Mouse (Mus musculus): ENCODE measurements around the gene Fra10ac1.

Gene Fra10ac1

DNA sequence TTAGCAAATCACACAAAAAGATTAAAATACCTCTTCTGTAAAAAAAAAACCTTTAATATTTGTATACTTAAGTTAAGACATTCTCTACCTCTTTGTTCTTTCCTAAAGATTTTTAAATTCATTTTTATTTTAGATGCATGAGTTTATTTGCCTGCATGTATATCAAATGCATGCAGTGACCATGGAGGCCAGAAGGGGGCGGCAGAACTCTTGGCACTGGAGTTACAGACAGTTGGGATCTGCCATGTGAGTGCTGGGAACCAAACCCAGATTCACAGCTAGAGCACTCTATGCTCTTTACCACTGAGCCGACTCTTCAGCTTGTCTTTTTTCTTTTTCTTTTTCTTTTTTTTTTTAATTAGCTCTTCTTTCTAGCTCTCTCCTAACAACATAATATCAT, 4.7 kb upstream of the Fra10ac1 start:
- no peak for DNase-seq

GRCm38 (mm10) chr19:38224685-38225060, 717 bp upstream of the Fra10ac1 start:
- DNase-seq, result no peak

DNA sequence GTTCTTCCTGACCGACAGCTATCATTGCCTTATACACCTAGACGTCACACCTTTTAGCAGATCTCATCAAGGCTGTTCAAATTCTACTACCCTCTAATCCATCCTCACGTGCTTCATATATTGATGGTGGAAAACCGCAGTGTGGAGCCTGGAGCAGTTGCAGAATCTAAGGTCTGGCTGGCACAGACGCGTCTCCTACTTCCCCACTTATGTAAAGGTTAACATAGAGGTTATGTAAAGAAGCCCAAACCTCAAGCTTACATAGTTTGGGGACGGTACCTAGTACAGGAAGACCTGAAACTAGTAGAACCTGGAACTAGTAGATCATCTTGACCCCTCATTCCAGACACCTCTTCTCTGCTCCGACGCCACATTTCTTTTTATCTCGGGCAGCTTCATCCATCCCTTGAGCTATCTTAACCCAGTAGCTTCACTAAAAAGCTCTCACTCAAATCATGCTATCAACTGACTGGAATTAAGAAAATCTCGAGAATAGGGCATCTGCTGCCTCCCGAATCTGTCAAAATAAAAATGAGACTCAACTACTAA, 526 bp downstream of the Fra10ac1 start:
- no peak for DNase-seq

DNA sequence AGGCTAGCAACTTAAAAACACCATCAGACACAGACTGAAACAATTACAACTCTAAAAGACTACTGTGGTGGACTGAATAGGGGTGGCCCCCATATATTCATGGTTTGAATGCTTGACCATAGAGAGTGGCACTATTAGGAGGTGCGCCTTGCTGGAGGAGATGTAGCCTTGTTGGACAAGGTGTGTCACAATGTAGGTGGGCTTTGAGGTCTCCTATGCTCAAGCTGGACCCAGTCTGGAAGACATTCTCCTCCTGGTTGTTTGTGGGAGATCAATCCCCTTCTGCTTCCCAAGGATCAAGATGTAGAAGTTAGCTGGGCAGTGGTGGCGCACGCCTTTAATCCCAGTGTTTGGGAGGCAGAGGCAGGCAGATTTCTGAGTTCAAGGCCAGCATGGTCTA, 6.3 kb downstream of the Fra10ac1 start:
- no peak for DNase-seq

DNA sequence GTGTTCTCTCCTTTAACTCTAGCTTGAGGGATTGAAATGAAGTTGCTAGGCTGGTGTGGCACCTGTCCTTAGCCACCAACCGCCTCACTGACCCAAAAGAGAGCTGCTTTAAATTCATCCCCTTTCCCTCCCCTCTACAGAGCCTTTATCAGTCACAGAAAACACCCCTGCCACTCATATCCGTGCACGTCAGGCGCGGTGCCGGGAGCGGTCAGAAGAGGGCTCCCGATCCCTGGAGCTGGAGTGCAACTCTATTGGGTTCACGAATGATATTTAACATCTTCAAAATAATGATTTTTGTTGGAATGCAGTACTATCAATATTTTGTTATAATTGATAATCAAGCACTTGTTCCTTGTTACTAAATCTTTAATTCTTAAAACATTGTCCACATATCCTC, 17.3 kb downstream of the Fra10ac1 start:
- no peak for DNase-seq

- DNase-seq, result no peak
Measured at GRCm38 (mm10) chr19:38198731-38199130, 25.2 kb downstream of the Fra10ac1 start.

DNA sequence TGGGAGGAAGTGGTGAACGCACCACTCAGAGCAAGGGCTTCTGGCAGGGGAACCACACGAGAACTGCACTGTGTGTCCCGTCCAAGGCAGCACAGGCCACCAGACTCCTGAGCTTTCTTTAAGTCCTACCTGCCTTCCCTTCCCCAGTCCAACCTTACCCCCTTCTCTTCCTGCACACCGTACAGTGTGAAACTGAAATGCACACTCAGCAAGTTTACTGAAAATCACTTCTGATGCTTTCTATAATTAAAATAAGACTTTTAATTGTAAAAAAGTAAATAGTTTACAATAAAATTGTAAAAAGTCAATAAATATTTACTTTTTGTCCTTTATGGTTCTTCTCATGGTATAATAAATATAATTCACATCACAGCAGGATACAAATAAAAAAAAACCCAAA, 28.7 kb downstream of the Fra10ac1 start:
- DNase-seq, result no peak

GRCm38 (mm10) chr19:38191446-38191845, 32.5 kb downstream of the Fra10ac1 start:
- DNase-seq, result no peak

DNA sequence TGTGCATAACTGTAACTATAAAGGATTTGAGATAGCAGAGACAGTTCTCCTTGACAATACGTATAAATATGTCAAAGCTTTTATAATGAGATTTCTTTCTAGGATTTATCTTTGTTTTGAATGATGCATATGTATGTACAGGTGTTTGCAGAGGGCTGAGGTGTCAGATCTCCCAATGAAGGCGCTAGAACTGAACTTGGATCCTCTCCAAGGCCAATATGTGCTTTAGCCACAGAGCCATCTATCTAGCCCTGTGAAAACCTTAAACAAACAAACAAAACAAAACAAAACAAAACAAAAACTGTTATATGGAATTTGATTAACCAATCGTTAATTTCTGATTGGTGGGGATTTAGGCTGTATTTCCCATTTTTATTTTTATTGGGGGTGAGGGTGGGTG, 33.4 kb downstream of the Fra10ac1 start:
- no peak for DNase-seq

GRCm38 (mm10) chr19:38187345-38187680, 36.6 kb downstream of the Fra10ac1 start:
- DNase-seq, result no peak

GRCm38 (mm10) chr19:38186631-38187344, 37.2 kb downstream of the Fra10ac1 start:
- no peak for DNase-seq

- no peak for DNase-seq
Measured at GRCm38 (mm10) chr19:38179675-38180074, 44.3 kb downstream of the Fra10ac1 start.

GRCm38 (mm10) chr19:38164633-38165032, 59.3 kb downstream of the Fra10ac1 start:
- no peak for DNase-seq

DNA sequence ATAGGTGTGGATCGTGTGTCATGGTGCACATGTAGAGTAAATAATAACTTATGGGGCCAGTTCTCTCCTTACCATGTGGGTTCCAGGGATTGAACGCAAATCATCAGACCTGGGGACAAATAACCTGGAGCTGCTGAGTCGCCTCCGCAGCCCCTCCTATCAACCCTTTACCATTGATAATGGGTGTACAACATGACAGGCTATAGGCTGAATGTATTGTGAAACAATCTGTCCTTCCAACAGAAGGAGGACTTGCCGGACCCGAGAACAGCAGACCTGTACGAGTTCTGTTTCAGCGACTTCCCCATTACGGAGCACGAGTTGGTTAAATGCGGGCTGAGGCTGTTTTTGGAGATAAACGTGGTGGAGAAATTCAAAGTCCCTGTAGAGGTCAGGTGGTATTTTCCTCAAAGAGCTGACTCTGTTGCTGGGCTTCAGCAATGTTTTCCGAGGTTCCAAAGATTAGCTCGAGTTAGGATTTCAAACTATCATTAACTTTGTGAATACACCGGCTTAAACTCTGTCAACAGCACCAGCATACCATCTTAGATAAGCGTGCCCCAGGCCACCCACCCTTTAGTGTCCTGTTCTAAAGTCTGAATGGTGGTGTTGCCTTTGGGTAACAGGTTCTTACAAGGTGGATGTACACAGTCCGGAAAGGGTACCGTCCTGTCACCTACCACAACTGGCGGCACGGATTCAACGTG, 62.2 kb downstream of the Fra10ac1 start:
- no peak for DNase-seq

GRCm38 (mm10) chr19:38156243-38156642, 67.7 kb downstream of the Fra10ac1 start:
- no peak for DNase-seq

DNA sequence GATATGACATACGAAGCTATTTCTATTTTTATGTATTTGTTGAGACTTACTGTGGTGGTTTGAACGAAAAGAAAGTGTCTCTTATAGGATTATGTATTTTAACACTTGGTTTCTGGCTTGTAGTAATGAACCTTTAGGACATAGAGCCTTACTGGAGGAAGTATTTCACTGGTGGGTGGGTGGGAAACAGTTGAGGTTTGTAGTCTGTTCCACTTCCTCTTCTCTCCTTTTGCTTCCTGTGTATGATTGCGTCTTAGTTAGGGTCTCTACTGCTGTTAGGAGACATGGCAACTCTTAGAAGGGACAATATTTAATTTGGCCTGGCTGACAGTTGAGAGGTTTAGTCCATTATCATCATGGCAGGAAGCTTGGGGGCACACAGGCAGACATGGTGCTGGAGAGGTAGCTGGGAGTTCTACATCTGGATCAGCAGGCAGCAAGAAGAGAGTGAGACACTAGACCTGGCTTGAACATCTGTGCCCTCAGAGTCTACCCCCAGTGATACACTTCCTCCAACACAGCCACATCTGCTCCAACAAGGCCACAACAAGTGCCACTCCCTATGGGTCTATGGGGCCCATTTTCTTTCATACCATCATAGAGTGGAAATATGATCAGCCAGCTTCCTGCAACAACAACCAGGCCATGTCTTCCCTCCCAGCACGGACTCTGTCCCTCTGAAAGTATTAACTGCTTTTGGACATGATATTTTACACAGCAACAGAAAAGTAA, 80.2 kb downstream of the Fra10ac1 start:
- DNase-seq, result no peak

Measured in kidney, postnatal 14 days (tissue).